ENCODE assay signal across 12 mouse cellular contexts in the genomic region with DNA sequence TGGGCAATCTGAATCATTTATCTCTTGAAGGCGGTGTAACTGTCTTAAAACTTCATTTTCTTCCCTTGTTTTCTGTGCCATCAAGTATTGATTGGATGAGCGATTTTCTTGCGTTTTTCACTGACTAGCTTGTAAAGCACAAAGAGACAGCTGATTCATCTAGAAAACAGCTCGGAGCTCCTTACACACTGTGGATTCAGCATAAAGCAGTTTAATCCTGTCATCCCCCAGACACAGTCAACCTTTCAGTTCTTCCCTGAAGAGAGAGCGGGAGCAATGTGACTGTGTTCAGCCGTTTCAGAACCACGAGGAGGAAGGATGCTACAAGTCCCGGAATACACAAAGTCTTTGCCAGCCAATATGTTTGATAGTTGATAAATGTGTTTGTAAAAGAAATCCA.
DNase-seq lines count a peak whose midpoint lies in the region; ATAC-seq and TF ChIP-seq lines count a peak whose summit lies in the region.
"Had no signal": no experiment of that assay in that cellular context is flagged by ENCODE, and none has a peak within 500 bp of the region (broad histone marks: within the 10 kb centered on the region; RNA-seq: fewer than 3 reads in every experiment).

No protein-coding gene starts in this region.

- H3K27ac ChIP-seq in gastrocnemius, adult 2 months: peak overlapping the region; percentile 76
- 0 out of 2 replicates have a peak overlapping the region, but pooled peaks have one; percentile 3 for H3K27ac ChIP-seq in lung, embryonic 14.5 days (ENCODE audit: low read depth)
- 0 out of 2 replicates have a peak overlapping the region, but pooled peaks have one; percentile 21 for H3K27ac ChIP-seq in hindbrain, embryonic 11.5 days (ENCODE audit: low read depth, low read length)
- no peak overlapping the region; the same call in 1 of the 2 replicates for H3K27ac ChIP-seq in neural tube, embryonic 14.5 days (ENCODE audit: low read depth, low read length)
- H3K27ac ChIP-seq in heart, embryonic 10.5 days: no peak overlapping the region
- H3K27ac ChIP-seq: midbrain, embryonic 12.5 days had no signal

- 0 out of 2 replicates have a peak, but pooled peaks have one; percentile 14 for ATAC-seq in lung, embryonic 14.5 days (ENCODE audit: insufficient read depth)
- no peak for ATAC-seq in hindbrain, embryonic 11.5 days (ENCODE audit: low FRiP score)
- 0 out of 2 replicates have a peak, but pooled peaks have one; percentile 48 for ATAC-seq in neural tube, embryonic 14.5 days (ENCODE audit: low read depth)

- H3K4me3 ChIP-seq in gastrocnemius, adult 2 months: peak overlapping the region; percentile 69
- peak overlapping the region; percentile 25 for H3K4me3 ChIP-seq in lung, embryonic 14.5 days (ENCODE audit: low read depth, low read length)
- H3K4me3 ChIP-seq in hindbrain, embryonic 11.5 days (ENCODE audit: low read depth, low read length): no peak overlapping the region
- peak overlapping the region; percentile 29; the same call in 1 of the 2 replicates for H3K4me3 ChIP-seq in neural tube, embryonic 14.5 days (ENCODE audit: low read depth, low read length)
- H3K4me3 ChIP-seq in heart, embryonic 10.5 days: no peak overlapping the region
- H3K4me3 ChIP-seq: midbrain, embryonic 12.5 days had no signal

- H3K36me3 ChIP-seq in lung, embryonic 14.5 days (ENCODE audit: insufficient read depth): no peaks in the 10 kb centered on the region
- H3K36me3 ChIP-seq in hindbrain, embryonic 11.5 days (ENCODE audit: control insufficient read depth, insufficient read depth, low read length): no peaks in the 10 kb centered on the region
- no peaks in the 10 kb centered on the region for H3K36me3 ChIP-seq in neural tube, embryonic 14.5 days (ENCODE audit: control insufficient read depth, insufficient read depth, low read length)
- no peaks in the 10 kb centered on the region for H3K36me3 ChIP-seq in heart, embryonic 10.5 days
- H3K36me3 ChIP-seq: midbrain, embryonic 12.5 days had no signal

- intact Hi-C loops in gastrocnemius, adult 2 months (cut with DNase I): no loop called here
- intact Hi-C loops in gastrocnemius, postnatal 14 days (cut with DNase I; ENCODE audit: low total_unique reads): no loop called here

- no peaks in the 10 kb centered on the region; the same call in 1 of the 2 replicates for H3K4me1 ChIP-seq in lung, embryonic 14.5 days (ENCODE audit: insufficient read depth)
- H3K4me1 ChIP-seq in hindbrain, embryonic 11.5 days (replicated peaks; ENCODE audit: control insufficient read depth, insufficient read depth, low read length): no peaks in the 10 kb centered on the region
- peaks cover 10% of the 10 kb centered on the region for H3K4me1 ChIP-seq in neural tube, embryonic 14.5 days (ENCODE audit: control insufficient read depth, insufficient read depth, low read length)
- no peaks in the 10 kb centered on the region for H3K4me1 ChIP-seq in heart, embryonic 10.5 days

- TF ChIP-seq CTCF in gastrocnemius, adult 2 months (IDR thresholded peaks at IDR 0.05): no peak
- no peak for TF ChIP-seq CTCF in lung, embryonic 14.5 days (IDR thresholded peaks at IDR 0.05; ENCODE audit: low read depth)

- peak overlapping the region; percentile 56 for H3K4me2 ChIP-seq in lung, embryonic 14.5 days
- no peak overlapping the region for H3K4me2 ChIP-seq in hindbrain, embryonic 11.5 days (replicated peaks; ENCODE audit: low read depth, low read length)
- H3K4me2 ChIP-seq in neural tube, embryonic 14.5 days (ENCODE audit: low read depth, low read length): peak overlapping the region; percentile 33
- H3K4me2 ChIP-seq: midbrain, embryonic 12.5 days had no signal

- 37% methylated on average over 8 of the region's 8 CpGs for WGBS in lung, embryonic 14.5 days
- whole genome bisulfite sequencing in hindbrain, embryonic 11.5 days: 60% methylated on average over 8 of the region's 8 CpGs
- 23% methylated on average over 8 of the region's 8 CpGs for WGBS in neural tube, embryonic 14.5 days
- WGBS in heart, embryonic 10.5 days: 59% methylated on average over 8 of the region's 8 CpGs

- no peaks in the 10 kb centered on the region for H3K9me3 ChIP-seq in lung, embryonic 14.5 days (ENCODE audit: low read depth, low read length)
- H3K9me3 ChIP-seq in hindbrain, embryonic 11.5 days (ENCODE audit: control insufficient read depth, low read length): no peaks in the 10 kb centered on the region
- no peaks in the 10 kb centered on the region for H3K9me3 ChIP-seq in neural tube, embryonic 14.5 days (ENCODE audit: control insufficient read depth, low read length)
- no peaks in the 10 kb centered on the region for H3K9me3 ChIP-seq in heart, embryonic 10.5 days
- H3K9me3 ChIP-seq: midbrain, embryonic 12.5 days had no signal

- no peaks in the 10 kb centered on the region for H3K27me3 ChIP-seq in lung, embryonic 14.5 days (ENCODE audit: insufficient read depth, low read length)
- H3K27me3 ChIP-seq in hindbrain, embryonic 11.5 days (ENCODE audit: control insufficient read depth, insufficient read depth, low read length): no peaks in the 10 kb centered on the region
- H3K27me3 ChIP-seq in neural tube, embryonic 14.5 days (ENCODE audit: control insufficient read depth, insufficient read depth, low read length): no peaks in the 10 kb centered on the region
- H3K27me3 ChIP-seq in heart, embryonic 10.5 days (ENCODE audit: insufficient read depth, poor library complexity, severe bottlenecking): no peaks in the 10 kb centered on the region
- H3K27me3 ChIP-seq: midbrain, embryonic 12.5 days had no signal

- H3K9ac ChIP-seq in lung, embryonic 14.5 days: no peak overlapping the region
- no peak overlapping the region for H3K9ac ChIP-seq in hindbrain, embryonic 11.5 days (ENCODE audit: low read depth, low read length)
- no peak overlapping the region for H3K9ac ChIP-seq in neural tube, embryonic 14.5 days (replicated peaks; ENCODE audit: low read depth, low read length)
- H3K9ac ChIP-seq: midbrain, embryonic 12.5 days had no signal

- DNase-seq in gastrocnemius, adult 2 months: no peak
- DNase-seq in gastrocnemius, postnatal 14 days: no peak
- peak; percentile 48 for DNase-seq in lung, embryonic 14.5 days
- no peak for DNase-seq in lung, postnatal 25 days (ENCODE audit: low spot score)
- DNase-seq in hindbrain, embryonic 11.5 days (ENCODE audit: low spot score): no peak
- DNase-seq in B cell, adult 2 months: no peak
- no peak for DNase-seq in heart, embryonic 10.5 days (ENCODE audit: low spot score)
- DNase-seq: cerebellum, adult 18-20 months; right cerebral cortex, postnatal 25 days; thymus, adult 2 months had no signal

Comparison
In these comparisons a context has a peak if more than half of its experiments do, and no peak if none do; other contexts are left out.
1. H3K27ac ChIP-seq: peak in gastrocnemius, adult 2 months (single experiment), lung, embryonic 14.5 days (single experiment) and hindbrain, embryonic 11.5 days (single experiment); none in neural tube, embryonic 14.5 days (single experiment) and heart, embryonic 10.5 days (single experiment).
2. H3K4me3 ChIP-seq: peak in gastrocnemius, adult 2 months (single experiment), lung, embryonic 14.5 days (single experiment) and neural tube, embryonic 14.5 days (single experiment); none in hindbrain, embryonic 11.5 days (single experiment) and heart, embryonic 10.5 days (single experiment).